Mouse (Mus musculus) spleen, postnatal 4 days (tissue): Measurements from ENCODE around the gene Msh4.

Experiments used
- DNase-seq, 2 experiments: peaks; one replicate each; pipeline ENCODE4 v3.0.0; 2022; ENCODE audit warnings: low spot score in 2 of 2

Gene Msh4

GRCm38 (mm10) chr3:153808406-153808805 is 97.5 kb downstream of the Msh4 start:
- DNase-seq, result no peak

- DNase-seq, result no peak
Measured at GRCm38 (mm10) chr3:153807444-153808149, 98.3 kb downstream of the Msh4 start.
